Mouse (Mus musculus) ZHBTc4 (cell line): ENCODE results near the gene Tmem186.
A peak's percentile ranks its signal among the peaks of the same experiment; 100 is the strongest.

Source experiments
- DNase-seq: peaks from one replicate; pipeline ENCODE4 v3.0.0-alpha.2; 2011; ENCODE audit warnings: low read depth, low spot score

Gene Tmem186

DNA sequence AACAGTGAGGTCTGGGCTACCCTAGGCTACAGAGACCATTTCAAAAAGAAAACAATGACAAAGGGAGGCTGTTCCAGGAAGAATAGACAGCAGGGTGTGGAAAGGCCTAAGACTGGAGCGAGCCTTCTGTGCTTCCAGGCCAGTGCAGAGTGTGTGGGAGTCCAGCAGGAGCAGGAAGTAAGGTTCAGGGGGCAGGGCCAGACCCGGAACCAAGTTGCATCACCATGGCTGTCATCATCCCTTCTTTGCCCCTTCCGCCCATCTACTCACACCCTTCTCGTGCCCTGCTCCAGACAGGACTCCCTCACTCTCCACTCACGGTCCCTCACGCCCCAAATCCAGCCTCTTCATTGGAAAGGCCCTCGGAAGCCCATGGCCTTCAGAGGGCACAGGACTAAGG lies 29.7 kb upstream of the Tmem186 start:
- no peak for DNase-seq

GRCm38 (mm10) chr16:8666452-8666851 lies 28.9 kb upstream of the Tmem186 start:
- peak; percentile 55 for DNase-seq

GRCm38 (mm10) chr16:8665367-8665766 lies 27.9 kb upstream of the Tmem186 start:
- no peak for DNase-seq

- no peak for DNase-seq
Measured at GRCm38 (mm10) chr16:8663606-8664539, 26.4 kb upstream of the Tmem186 start.

DNA sequence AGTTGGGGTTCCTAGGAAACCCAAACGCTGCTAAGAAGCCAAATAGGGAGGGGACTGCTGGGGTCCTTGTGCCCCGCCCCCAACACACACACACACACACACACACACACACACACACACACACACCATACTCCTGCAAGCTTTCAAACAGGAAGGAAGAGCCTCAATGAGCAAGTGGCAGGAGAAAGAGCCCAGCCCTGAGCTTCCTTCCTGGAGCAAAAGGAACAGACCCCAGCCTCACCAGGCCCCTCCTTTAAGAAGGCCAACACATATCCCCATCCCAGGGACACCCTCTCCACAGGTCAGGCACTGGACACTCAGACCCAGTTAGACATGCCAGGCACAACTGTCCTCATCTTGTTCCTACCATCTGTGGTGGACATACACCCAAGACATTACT lies 25.5 kb upstream of the Tmem186 start:
- no peak for DNase-seq

DNA sequence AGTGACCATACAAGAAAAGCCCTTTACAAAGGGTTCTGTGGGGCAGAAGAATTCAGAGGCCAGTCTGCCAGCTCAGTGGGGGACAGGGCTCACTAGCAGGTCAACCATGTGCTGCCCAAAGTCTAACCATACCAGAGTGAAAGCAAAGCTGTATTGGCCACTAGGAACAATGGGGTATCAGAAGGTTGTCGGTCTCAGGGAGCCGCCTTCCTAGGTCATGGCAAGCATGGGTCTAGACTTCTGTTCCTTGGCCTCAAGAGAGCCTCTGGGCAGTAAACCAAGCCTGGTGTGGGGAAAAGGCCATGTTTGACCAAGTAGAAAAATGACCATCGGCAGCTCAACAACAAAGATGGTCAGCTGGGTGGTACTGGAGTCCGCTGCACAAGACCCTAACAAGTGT lies 21.3 kb upstream of the Tmem186 start:
- DNase-seq = no peak

DNA sequence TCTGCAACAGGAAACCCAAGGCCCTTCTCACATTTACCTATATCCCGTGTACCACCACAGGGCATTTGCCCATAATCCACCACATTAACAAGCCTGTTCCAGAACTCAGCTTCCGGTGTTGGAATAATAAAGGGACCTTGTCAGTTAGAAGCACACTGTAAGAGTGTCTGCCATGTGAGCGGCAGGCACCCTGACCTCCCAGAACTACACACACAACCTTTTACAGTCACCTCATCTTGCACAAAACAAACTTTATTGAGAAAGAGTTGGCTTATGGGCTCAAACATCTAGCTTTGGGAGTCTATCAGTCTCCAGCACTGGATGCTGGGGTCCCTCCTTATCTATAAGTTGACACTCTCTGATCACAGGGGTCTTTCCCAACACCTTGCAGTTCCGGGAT lies 20.8 kb upstream of the Tmem186 start:
- DNase-seq = no peak

GRCm38 (mm10) chr16:8656256-8656655 lies 18.7 kb upstream of the Tmem186 start:
- peak; percentile 64 for DNase-seq

DNA sequence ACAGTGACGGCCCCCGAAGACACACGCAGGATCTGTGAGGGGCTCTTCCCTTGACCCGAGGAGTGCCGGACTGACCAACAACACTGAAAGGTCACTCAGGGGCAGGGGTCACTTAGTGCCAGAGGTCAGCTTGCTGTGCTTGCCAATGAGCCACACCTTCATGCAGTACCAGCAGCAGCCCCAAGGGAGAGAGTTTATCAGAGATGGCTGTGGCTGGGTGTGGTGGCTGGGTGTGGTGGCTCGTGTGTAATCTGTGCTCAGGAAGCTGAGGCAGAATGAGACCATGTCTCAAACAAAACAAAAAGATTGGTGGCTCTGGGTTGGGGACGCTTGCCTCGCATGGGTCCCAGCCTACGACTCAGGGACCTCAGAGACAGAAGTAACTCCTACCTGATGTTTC lies 18.1 kb upstream of the Tmem186 start:
- DNase-seq = peak; percentile 68

DNA sequence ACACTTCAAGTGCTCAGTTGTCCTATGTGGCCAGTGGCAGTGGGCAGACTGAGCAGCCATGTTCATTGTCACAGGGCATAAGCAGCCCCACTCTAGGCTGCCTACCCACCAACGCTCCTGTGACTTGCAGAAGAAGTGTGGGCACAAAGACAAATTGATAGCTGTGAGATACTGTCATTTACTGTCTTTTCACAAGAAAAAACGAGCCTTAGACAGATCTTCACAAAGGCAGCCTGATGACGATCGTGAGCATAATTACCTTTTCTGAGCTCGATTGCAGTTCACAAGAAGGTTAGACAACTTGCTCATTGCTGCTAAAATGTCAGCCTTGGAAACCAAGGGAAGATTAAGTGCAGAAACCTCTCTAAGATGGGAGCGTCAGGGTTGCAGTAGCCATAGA lies 17.6 kb upstream of the Tmem186 start:
- no peak for DNase-seq

DNA sequence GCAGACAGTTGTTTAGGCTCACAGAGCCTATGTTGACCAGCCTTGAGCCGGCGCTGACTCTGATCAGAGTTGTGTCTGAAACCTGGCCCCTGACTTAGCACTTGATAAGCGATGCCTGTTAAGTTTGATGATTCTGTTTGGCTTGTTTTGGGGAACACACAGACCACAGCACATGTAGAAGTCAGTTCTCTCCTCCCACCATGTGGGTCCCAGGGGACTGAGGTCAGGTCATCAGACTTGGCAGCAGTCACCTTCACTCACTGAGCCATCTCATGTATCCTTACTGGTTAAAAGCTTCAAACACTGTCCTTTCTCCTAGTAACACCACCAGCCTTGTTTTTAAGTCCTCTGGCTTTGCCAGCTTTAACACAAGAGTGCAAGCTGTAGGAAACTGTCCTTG lies 12.5 kb upstream of the Tmem186 start:
- DNase-seq = no peak

DNA sequence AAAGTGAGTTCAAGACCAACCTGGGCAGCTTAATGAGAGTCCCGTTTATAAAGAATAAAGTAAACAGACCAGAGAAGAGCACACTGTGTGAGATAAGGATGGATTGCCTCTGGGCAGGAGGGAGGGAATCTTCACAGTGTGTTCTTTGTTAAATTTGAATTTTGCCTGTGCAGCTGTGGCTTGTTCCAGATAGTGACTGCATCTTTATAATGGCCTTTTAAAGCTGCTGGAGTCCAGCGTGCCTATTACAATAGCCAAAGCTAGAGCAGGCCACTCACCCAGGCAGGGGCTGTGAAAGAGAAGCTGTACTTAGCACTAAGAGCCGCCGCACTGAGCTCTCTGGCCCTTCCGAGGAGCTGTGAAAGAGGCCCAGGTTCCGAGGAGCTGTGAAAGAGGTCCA lies 8.0 kb upstream of the Tmem186 start:
- no peak for DNase-seq

DNA sequence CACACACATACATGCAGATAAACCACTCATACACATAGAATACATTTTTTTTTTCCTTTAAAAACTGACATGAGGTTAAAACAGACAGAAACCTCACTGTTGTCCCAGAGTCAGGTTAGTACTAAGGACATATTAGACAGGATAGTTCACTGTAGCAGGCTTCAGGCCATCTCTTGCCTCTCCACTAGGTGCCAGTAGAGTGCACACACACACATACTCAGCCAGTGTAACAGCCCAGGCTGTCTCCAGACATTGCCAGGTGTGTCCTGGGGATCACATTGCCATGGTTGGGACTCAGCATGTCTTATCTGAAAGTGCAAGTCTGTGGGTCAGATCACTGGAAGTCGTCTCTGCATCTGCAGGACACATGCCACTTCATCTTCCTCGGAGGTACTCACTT lies 6.3 kb upstream of the Tmem186 start:
- DNase-seq = peak; percentile 74

DNA sequence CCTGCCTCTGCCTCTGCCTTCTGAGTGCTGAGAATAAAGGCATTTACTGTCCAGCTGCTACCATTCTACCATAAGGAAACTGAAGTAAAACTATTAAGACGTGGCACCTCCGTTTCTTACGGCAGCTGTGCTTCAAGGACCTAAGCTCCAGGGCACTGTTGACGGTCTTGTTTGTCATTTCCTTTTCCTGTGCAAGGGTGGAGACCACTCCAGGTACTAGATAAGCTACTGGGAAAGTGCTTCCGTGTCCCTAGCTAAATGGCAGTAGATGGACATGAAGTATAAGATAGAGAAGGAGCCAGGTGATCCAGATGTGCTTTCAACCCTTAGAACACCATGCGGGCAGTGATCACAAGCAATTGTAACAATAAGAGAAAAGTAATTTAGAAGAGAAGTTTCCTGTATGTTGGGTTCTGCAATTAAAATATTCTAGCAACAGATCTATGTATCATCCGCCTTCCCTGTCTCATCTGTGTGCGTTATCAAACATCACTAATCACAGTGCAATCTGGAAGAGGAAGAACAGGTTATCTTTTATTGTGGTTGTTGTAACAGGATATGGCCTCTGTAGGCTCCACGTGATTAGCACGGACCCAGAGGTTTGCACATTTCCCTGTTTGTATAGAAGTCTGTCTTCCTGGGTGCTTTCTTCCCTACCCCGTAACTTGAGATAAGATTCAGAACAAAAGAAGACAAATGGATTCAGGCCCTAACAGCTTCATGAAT lies 2.1 kb upstream of the Tmem186 start:
- DNase-seq = no peak

GRCm38 (mm10) chr16:8638131-8638530 lies 619 bp upstream of the Tmem186 start:
- DNase-seq = no peak

DNA sequence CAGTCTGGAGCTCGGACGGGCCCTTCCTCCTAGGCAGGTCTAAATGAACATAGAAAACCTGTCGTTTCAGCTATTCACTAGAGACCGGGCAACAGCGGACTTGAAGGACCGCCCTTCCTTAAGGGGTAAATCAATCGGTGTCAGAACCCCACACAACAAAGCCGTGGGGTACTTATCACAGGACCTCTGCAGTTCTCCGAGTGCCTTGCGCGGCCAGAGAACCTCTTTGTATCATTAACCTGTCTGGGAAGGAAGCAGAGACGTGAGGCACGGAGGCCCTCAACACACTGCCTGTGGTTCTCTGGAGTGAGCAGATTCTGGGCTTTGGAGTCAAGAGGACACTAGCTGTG lies 670 bp downstream of the Tmem186 start:
- no peak for DNase-seq

DNA sequence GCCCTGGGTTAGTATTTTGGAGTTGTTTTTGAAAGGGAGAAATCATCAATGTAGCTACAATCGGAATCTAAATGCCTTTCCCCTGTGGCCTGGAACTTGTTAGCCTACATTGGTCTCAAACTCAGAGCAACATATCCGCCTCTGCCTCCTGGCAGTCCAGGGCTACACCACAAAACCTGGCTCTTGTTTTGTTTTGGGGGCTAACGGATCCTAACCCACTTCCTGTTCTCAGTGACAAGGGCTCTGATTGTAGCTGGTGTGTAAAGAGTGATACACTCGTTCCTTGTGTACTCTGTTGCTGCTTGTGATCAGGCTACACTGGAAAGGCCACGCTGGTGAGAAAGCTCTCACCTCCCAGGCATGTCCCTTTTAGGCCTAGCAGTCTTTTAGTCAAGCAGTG lies 6.1 kb downstream of the Tmem186 start:
- no peak for DNase-seq

- no peak for DNase-seq
Measured at GRCm38 (mm10) chr16:8630419-8630818, 7.1 kb downstream of the Tmem186 start.

- DNase-seq = no peak
Measured at GRCm38 (mm10) chr16:8620315-8621115, 17.0 kb downstream of the Tmem186 start.

- no peak for DNase-seq
Measured at GRCm38 (mm10) chr16:8619659-8620314, 17.7 kb downstream of the Tmem186 start.

DNA sequence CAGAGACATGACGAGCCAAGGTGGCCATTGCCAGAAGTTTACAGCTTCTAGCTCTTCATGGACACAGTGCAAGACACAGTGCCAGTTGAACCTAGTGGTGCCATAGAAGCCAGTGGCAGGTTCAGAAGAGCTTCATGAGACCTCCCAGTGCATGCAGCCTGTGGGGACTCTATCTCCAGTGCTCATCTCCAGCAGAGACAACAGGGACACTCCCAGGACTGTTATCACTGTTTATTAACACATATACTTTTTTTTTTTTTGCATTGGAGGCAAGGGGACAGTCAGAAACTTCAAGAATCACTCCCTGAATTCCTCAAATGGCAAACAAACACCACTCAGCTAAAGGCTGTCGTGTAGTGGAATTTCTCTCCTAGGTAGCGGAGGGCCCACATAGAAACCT lies 24.1 kb downstream of the Tmem186 start:
- DNase-seq = no peak

DNA sequence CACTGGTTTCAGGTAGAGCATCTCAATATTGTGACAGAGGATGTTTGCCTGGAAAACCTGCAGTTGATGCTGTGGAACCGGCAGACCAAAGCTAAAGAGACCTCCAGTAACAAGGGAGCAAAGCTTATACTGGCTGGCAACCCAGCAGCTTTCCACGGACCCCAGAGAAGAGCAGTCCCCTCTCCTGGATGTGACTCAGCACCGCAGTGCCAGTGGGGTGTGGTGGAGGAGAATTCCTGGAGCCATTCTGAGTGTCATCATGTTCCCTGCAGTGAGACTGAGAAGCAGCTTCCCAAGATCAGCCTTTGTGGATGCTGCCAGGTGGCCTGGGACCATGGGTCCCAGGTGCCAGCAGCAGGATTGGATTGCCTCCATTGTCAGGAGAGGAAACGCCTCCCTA lies 24.5 kb downstream of the Tmem186 start:
- no peak for DNase-seq
